Mouse (Mus musculus): ENCODE results near the gene Grik4.

GRCm38 (mm10) chr9:42844301-42844700 is 100.0 kb downstream of the Grik4 start:
- TF ChIP-seq POLR2A (IDR thresholded peaks at IDR 0.05; ENCODE audit: low read depth, low read length) (no peak), CTCF (IDR thresholded peaks at IDR 0.05; ENCODE audit: borderline replicate concordance, insufficient read depth, low read length) (no peak)

Data from embryonic fibroblast, embryonic 13.5 days (primary cell).